Mouse (Mus musculus) CH12.LX (cell line): ENCODE data around the gene Pagr1a. TPM values are rescaled to one million over a fixed set of nuclear protein-coding genes. Genes with fewer than 3 reads are reported as not detected.

Experiments
- DNase-seq: peaks from one replicate; pipeline ENCODE4 v3.0.0-alpha.2; 2013; ENCODE audit errors: extremely low read depth
- H3K27ac ChIP-seq: 2 replicates; pipeline ENCODE4 v1.5.1; 2012; ENCODE audit warnings: low read depth, mild to moderate bottlenecking, control low read depth, moderate library complexity; ENCODE audit not compliant: insufficient read depth
- H3K27me3 ChIP-seq: replicated peaks from 2 replicates; pipeline ENCODE3; 2012; ENCODE audit warnings: inconsistent platforms
- H3K36me3 ChIP-seq, 2 experiments: replicated peaks in 1 of 2; 2 replicates each; pipeline versions ENCODE3 to v1.6.1; 2012; ENCODE audit warnings: inconsistent platforms in 1 of 2, low read length in 1 of 2, mild to moderate bottlenecking in 1 of 2, mixed read lengths in 1 of 2, moderate library complexity in 1 of 2; ENCODE audit not compliant: control insufficient read depth in 1 of 2, insufficient read depth in 1 of 2
- H3K4me1 ChIP-seq, 2 experiments: 2 replicates each; pipeline ENCODE4 v1.6.1; 2012; ENCODE audit warnings: inconsistent platforms in 1 of 2, moderate library complexity in 1 of 2; ENCODE audit not compliant: insufficient read depth in 2 of 2, control insufficient read depth in 1 of 2
- H3K4me2 ChIP-seq: 2 replicates; pipeline ENCODE4 v1.6.1; 2012; ENCODE audit warnings: low read depth, mild to moderate bottlenecking, control low read depth; ENCODE audit not compliant: poor library complexity, insufficient read depth, severe bottlenecking
- H3K4me3 ChIP-seq, 3 experiments: fragments of 150-350 bp in 1 of 3; sonication (generic) in 1 of 3; replicated peaks in 1 of 3; 2 replicates each; pipeline versions ENCODE3 to v1.5.1; 2011 to 2012; ENCODE audit warnings: low read depth in 2 of 3, low read length in 2 of 3, mild to moderate bottlenecking in 2 of 3, moderate library complexity in 2 of 3, control low read depth in 1 of 3, improper control_type of control experiment in 1 of 3, inconsistent platforms in 1 of 3, mixed read lengths in 1 of 3; ENCODE audit not compliant: poor library complexity in 1 of 3
- H3K79me2 ChIP-seq: replicated peaks from 2 replicates; pipeline ENCODE4 v1.6.1; 2012; ENCODE audit warnings: mild to moderate bottlenecking, moderate library complexity; ENCODE audit not compliant: control insufficient read depth, poor library complexity, insufficient read depth, severe bottlenecking; ENCODE audit errors: extremely low read depth
- H3K9ac ChIP-seq: 2 replicates; pipeline ENCODE4 v1.6.1; 2012; ENCODE audit warnings: low read depth, mild to moderate bottlenecking, control low read depth, moderate library complexity; ENCODE audit not compliant: insufficient read depth
- H3K9me3 ChIP-seq: replicated peaks from 2 replicates; pipeline ENCODE3; 2012; ENCODE audit warnings: low read length, inconsistent platforms, mixed read lengths
- BHLHE40 ChIP-seq: IDR thresholded peaks from 2 replicates; pipeline ENCODE4 v1.6.1; 2011; ENCODE audit warnings: mild to moderate bottlenecking, low read depth, low read length, improper control_type of control experiment
- CHD1 ChIP-seq: IDR thresholded peaks from 2 replicates; pipeline ENCODE4 v1.6.1; 2012; ENCODE audit warnings: low read depth, low read length, improper control_type of control experiment, inconsistent platforms
- CHD2 ChIP-seq: IDR thresholded peaks from 2 replicates; pipeline ENCODE4 v1.6.1; 2011; ENCODE audit warnings: low read length, improper control_type of control experiment
- CTCF ChIP-seq, 2 experiments: IDR thresholded peaks in 1 of 2; conservative IDR thresholded peaks in 1 of 2; 2 replicates each; pipeline ENCODE4 v1.5.1; 2011 to 2012; ENCODE audit warnings: low read depth in 2 of 2, low read length in 2 of 2, improper control_type of control experiment in 1 of 2, inconsistent platforms in 1 of 2, mild to moderate bottlenecking in 1 of 2, moderate library complexity in 1 of 2
- ELF1 ChIP-seq: IDR thresholded peaks from 2 replicates; pipeline ENCODE4 v1.6.1; 2014; ENCODE audit warnings: low read depth, mild to moderate bottlenecking, inconsistent platforms, low read length, improper control_type of control experiment
- GABPA ChIP-seq: IDR thresholded peaks from 2 replicates; pipeline ENCODE4 v1.6.1; 2012; ENCODE audit warnings: low read depth, low read length, improper control_type of control experiment, inconsistent platforms; ENCODE audit not compliant: insufficient replicate concordance
- HCFC1 ChIP-seq: IDR thresholded peaks from 2 replicates; pipeline ENCODE4 v1.6.1; 2012; ENCODE audit warnings: low read depth, mild to moderate bottlenecking, inconsistent platforms, low read length, improper control_type of control experiment
- IRF4 ChIP-seq: IDR thresholded peaks from 2 replicates; pipeline ENCODE4 v1.6.1; 2014; ENCODE audit warnings: low read depth, mild to moderate bottlenecking, inconsistent platforms, low read length, improper control_type of control experiment
- JUN ChIP-seq: IDR thresholded peaks from 2 replicates; pipeline ENCODE4 v1.6.1; 2011; ENCODE audit warnings: low read depth, mild to moderate bottlenecking, low read length, improper control_type of control experiment, moderate library complexity; ENCODE audit not compliant: insufficient read depth
- JUND ChIP-seq: conservative IDR thresholded peaks from 2 replicates; pipeline ENCODE4 v1.6.1; 2011; ENCODE audit warnings: low read depth, low read length, improper control_type of control experiment
- MAFK ChIP-seq: IDR thresholded peaks from 2 replicates; pipeline ENCODE4 v1.6.1; 2011; ENCODE audit warnings: low read length, improper control_type of control experiment; ENCODE audit not compliant: insufficient replicate concordance
- MAX ChIP-seq: IDR thresholded peaks from 2 replicates; pipeline ENCODE4 v1.6.1; 2011; ENCODE audit warnings: low read length, improper control_type of control experiment
- MEF2A ChIP-seq: IDR thresholded peaks from 2 replicates; pipeline ENCODE4 v1.6.1; 2014; ENCODE audit warnings: low read depth, mild to moderate bottlenecking, inconsistent platforms, low read length, improper control_type of control experiment, borderline replicate concordance
- MXI1 ChIP-seq: IDR thresholded peaks from 2 replicates; pipeline ENCODE4 v1.6.1; 2011; ENCODE audit warnings: mild to moderate bottlenecking, low read depth, low read length, improper control_type of control experiment
- MYC ChIP-seq: IDR thresholded peaks from 2 replicates; pipeline ENCODE4 v1.6.1; 2011; ENCODE audit warnings: low read depth, mild to moderate bottlenecking, improper control_type of control experiment, low read length
- NELFE ChIP-seq: IDR thresholded peaks from 2 replicates; pipeline ENCODE4 v1.6.1; 2011; ENCODE audit warnings: low read depth, low read length, improper control_type of control experiment
- PAX5 ChIP-seq: IDR thresholded peaks from 2 replicates; pipeline ENCODE4 v1.6.1; 2012; ENCODE audit warnings: low read length, inconsistent platforms, mixed read lengths
- POLR2A ChIP-seq: IDR thresholded peaks from 2 replicates; pipeline ENCODE4 v1.6.1; 2011; ENCODE audit warnings: low read depth, mild to moderate bottlenecking, improper control_type of control experiment, low read length
- POLR2AphosphoS2 ChIP-seq: IDR thresholded peaks from 2 replicates; pipeline ENCODE4 v1.6.1; 2011; ENCODE audit warnings: low read depth, low read length, improper control_type of control experiment
- SIN3A ChIP-seq: IDR thresholded peaks from 2 replicates; pipeline ENCODE4 v1.6.1; 2012; ENCODE audit warnings: low read length, improper control_type of control experiment, inconsistent platforms
- SMC3 ChIP-seq: IDR thresholded peaks from 2 replicates; pipeline ENCODE4 v1.6.1; 2011; ENCODE audit warnings: low read depth, low read length, improper control_type of control experiment
- TCF12 ChIP-seq: IDR thresholded peaks from 2 replicates; pipeline ENCODE4 v1.6.1; 2014; ENCODE audit warnings: low read depth, mild to moderate bottlenecking, inconsistent platforms, low read length, improper control_type of control experiment
- UBTF ChIP-seq: IDR thresholded peaks from 2 replicates; pipeline ENCODE4 v1.6.1; 2012; ENCODE audit warnings: low read depth, mild to moderate bottlenecking, inconsistent platforms, low read length, improper control_type of control experiment, moderate library complexity
- USF1 ChIP-seq: IDR thresholded peaks from 2 replicates; pipeline ENCODE4 v1.6.1; 2014; ENCODE audit warnings: low read depth, mild to moderate bottlenecking, inconsistent platforms, low read length, improper control_type of control experiment
- USF2 ChIP-seq: conservative IDR thresholded peaks from 2 replicates; pipeline ENCODE4 v1.6.1; 2011; ENCODE audit warnings: low read depth, low read length, improper control_type of control experiment
- ZKSCAN1 ChIP-seq: IDR thresholded peaks from 2 replicates; pipeline ENCODE4 v1.6.1; 2012; ENCODE audit warnings: low read depth, inconsistent platforms, low read length, improper control_type of control experiment, borderline replicate concordance
- ZMIZ1 ChIP-seq: IDR thresholded peaks from 2 replicates; pipeline ENCODE4 v1.6.1; 2012; ENCODE audit warnings: low read depth, mild to moderate bottlenecking, inconsistent platforms, low read length, improper control_type of control experiment
- ZNF384 ChIP-seq: IDR thresholded peaks from 2 replicates; pipeline ENCODE4 v1.6.1; 2012; ENCODE audit warnings: low read depth, low read length, improper control_type of control experiment, inconsistent platforms
- dilution Hi-C: fragments of 300-500 bp; cut with MboI; formaldehyde crosslinking; loops from 2 replicates; pipeline ENCODE4 v1.14.3; 2020; ENCODE audit warnings: low sequenced_read_pairs; ENCODE audit not compliant: extremely low pct_unique_long_range_greater_than_20kb, extremely low pct_ligation_motif_present
- in situ Hi-C: fragments of 300-500 bp; cut with MboI; formaldehyde crosslinking; loops from 3 replicates; pipeline ENCODE4 v1.14.3; 2019; ENCODE audit warnings: low sequenced_read_pairs, low pct_ligation_motif_present, low pct_unique_long_range_greater_than_20kb, mixed read lengths
- polyA plus RNA-seq: library from polyadenylated mRNA; unstranded; fragments of >175 nt; gene quantifications from 2 replicates; pipeline ENCODE4 v1.2.1, GENCODE M21; 2012; ENCODE audit warnings: low read depth; ENCODE audit not compliant: insufficient read length
- total RNA-seq, 2 experiments: library from RNA; depleted of rRNA; stranded (reverse); fragments of 300-350 nt in 1 of 2; fragments of >200 nt in 1 of 2; gene quantifications; 2 replicates each; pipeline ENCODE4 v1.2.3; 2012 to 2014

Pagr1a gene
- total and polyA plus RNA-seq, 3 experiments = 12.0 to 69.4 (median 60.0) TPM

DNA sequence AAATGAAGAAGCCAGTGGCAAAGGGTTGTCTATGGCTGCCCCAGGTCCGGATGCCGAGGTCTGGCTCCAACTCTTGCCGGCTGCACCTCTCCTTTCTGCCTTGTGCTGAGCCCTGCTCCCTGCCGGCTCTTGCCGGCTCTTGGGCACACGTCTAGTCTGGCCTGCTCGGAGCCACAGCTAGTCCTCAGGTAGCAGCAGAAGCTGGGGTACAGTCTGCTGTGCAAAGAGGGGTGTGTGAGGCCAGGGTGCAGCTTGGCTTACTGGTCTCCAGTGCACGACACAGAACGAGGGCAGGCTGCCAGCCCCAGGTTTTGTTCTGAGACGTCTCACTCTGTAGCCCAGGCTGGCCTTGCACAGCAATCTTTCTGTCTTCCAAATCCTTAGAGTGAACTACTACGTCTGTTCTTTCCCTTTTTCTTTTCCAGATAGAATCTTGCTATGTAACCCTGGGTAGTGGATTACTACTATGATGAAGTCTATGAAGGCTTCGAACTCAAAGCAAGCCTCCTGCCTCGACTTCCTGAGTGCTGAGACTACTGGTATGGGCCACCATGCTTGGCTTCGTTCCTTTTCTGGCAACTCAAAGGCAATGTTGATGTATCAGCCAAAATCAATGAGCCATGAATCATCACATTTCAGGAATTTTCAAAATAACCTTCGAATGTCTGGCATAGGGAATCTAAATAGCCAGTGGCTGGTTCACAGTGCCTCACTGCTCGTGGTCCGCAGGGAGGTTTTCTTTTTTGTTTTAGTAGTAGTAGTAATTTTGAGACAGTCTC, 7.7 kb downstream of the Pagr1a start:
- Histone ChIP-seq H3K4me2 (no peak overlapping the region), H3K27me3 (no peaks in the 10 kb centered on the region), H3K4me1 (peaks cover 31 to 82% of the 10 kb centered on the region in 2 experiments), H3K9me3 (no peaks in the 10 kb centered on the region), H3K27ac (peak overlapping the region; percentile 71)
- in situ Hi-C loops = loop anchor here (10.0 kb wide), 1 partner anchor 305 kb away; the partner anchor contains the start of gene Coro1a
- TF ChIP-seq HCFC1 (no peak), MAX (no peak), CHD1 (no peak), ZMIZ1 (no peak), ZKSCAN1 (no peak), BHLHE40 (no peak)
- TF ChIP-seq, all 38 proteins: peak for 0
- dilution Hi-C loops = no loop called here
- Histone ChIP-seq H3K79me2 (peaks cover 14% of the 10 kb centered on the region), H3K9ac (no peak overlapping the region), H3K36me3 (peaks cover 3 to 25% of the 10 kb centered on the region in 2 experiments), H3K4me3 (no peak overlapping the region)
- DNase-seq = no peak

GRCm38 (mm10) chr7:127008239-127009019, 8.7 kb downstream of the Pagr1a start:
- dilution Hi-C loops = no loop called here
- H3K4me2 ChIP-seq = 0 out of 2 replicates have a peak overlapping the region, but pooled peaks have one; percentile 10
- no peaks in the 10 kb centered on the region for H3K9me3 ChIP-seq
- TF ChIP-seq ZNF384 (no peak), USF1 (no peak), GABPA (no peak), MAX (peak; percentile 73; the same call in 1 of the 2 replicates), MYC (no peak), ZMIZ1 (no peak), USF2 (no peak), NELFE (no peak), POLR2A (peak; percentile 60), BHLHE40 (peak; percentile 10; the same call in 1 of the 2 replicates), JUND (no peak), PAX5 (no peak), SMC3 (no peak), MAFK (peak; percentile 78), ZKSCAN1 (no peak), JUN (no peak), IRF4 (peak; percentile 26; the same call in 1 of the 2 replicates), UBTF (peak; percentile 59; the same call in 1 of the 2 replicates), ELF1 (peak; percentile 79), TCF12 (peak; percentile 60; the same call in 1 of the 2 replicates), MXI1 (no peak), CHD2 (0 out of 2 replicates have a peak, but pooled peaks have one; percentile 22), SIN3A (peak; percentile 50; the same call in 1 of the 2 replicates), MEF2A (peak; percentile 31; the same call in 1 of the 2 replicates), POLR2AphosphoS2 (no peak), CTCF (conservative IDR thresholded peaks at IDR 0.05 in 1 of 2, IDR thresholded peaks at IDR 0.05 in 1 of 2; ENCODE audit: low read depth in 2 of 2, low read length in 2 of 2) (no peak)

More at GRCm38 (mm10) chr7:127008239-127009019, 8.7 kb downstream of the Pagr1a start:
- Histone ChIP-seq H3K36me3 (peaks cover 3 to 28% of the 10 kb centered on the region in 2 experiments), H3K27ac (peak overlapping the region; percentile 71), H3K4me1 (peaks cover 30 to 88% of the 10 kb centered on the region in 2 experiments), H3K4me3 (peak overlapping the region in 2 of 3 experiments; percentile 5 to 12), H3K27me3 (no peaks in the 10 kb centered on the region), H3K9ac (peak overlapping the region; percentile 53), H3K79me2 (peaks cover 7% of the 10 kb centered on the region)
- in situ Hi-C loops = no loop called here
- peak; percentile 86 for DNase-seq
